Mouse (Mus musculus): ENCODE data around the gene Scn8a.

The Scn8a gene

GRCm38 (mm10) chr15:100884481-100884880 is 14.8 kb downstream of the Scn8a start:
- no peak for DNase-seq

- DNase-seq, result no peak
Measured at GRCm38 (mm10) chr15:100891962-100892361, 22.3 kb downstream of the Scn8a start.

GRCm38 (mm10) chr15:100896502-100896901 is 26.8 kb downstream of the Scn8a start:
- DNase-seq, result no peak

GRCm38 (mm10) chr15:100903811-100904210 is 34.2 kb downstream of the Scn8a start:
- no peak for DNase-seq

- peak; percentile 78 for DNase-seq
Measured at GRCm38 (mm10) chr15:100905006-100905405, 35.3 kb downstream of the Scn8a start.

GRCm38 (mm10) chr15:100905751-100906150 is 36.1 kb downstream of the Scn8a start:
- DNase-seq, result peak; percentile 4

GRCm38 (mm10) chr15:100908817-100909216 is 39.2 kb downstream of the Scn8a start:
- DNase-seq, result no peak

- DNase-seq, result no peak
Measured at GRCm38 (mm10) chr15:100909734-100910163, 40.1 kb downstream of the Scn8a start.

GRCm38 (mm10) chr15:100910381-100910841 is 40.8 kb downstream of the Scn8a start:
- no peak for DNase-seq

DNA sequence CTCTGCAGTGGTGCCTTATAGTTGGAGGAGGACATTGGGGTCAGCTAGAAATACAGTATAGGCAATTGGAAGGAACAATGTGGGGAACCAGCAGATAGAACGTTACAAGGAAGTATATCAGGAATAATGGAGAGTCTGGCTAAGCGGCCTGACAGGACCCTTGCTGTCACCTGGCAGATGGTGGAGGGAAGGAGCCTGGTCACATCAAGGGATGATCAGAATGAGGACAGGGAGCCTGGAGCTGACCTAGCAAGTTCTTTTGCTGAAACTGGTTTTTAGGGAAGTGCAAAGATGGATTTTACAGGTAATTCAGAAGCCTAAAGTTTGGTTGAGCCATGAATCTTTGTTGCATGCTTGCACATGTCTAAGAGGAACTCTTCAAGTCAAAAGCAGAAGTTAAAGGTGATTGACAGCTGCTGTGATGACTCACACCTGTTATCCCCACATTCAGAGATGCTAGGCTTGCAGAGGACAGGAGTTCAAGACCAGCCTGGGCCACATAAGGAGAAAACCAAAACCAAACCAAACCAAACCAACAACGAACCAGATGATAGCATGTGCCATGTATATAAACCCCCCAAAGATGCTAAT is 43.1 kb downstream of the Scn8a start:
- DNase-seq, result no peak

GRCm38 (mm10) chr15:100914734-100915242 is 45.1 kb downstream of the Scn8a start:
- DNase-seq, result peak; percentile 5

- no peak for DNase-seq
Measured at GRCm38 (mm10) chr15:100918046-100918445, 48.4 kb downstream of the Scn8a start.

DNA sequence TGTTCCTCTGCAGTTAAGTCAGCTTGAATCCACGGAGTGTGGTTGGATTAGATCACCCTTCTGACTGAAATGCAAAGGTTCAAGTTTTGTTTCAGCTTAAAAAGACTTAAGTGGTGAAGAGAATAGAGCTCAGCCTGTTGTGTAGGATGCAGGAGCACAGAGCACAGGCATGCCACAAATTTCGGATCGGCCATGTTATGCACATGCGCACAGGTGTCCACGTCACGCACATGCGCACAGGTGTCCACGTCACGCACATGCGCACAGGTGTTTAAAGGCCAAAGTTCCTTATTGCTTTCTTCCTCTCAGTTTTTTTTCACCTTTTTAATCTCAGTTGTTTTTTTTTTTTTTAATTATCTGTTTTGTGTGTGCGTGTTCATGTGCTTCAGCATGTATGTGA is 52.6 kb downstream of the Scn8a start:
- no peak for DNase-seq

- no peak for DNase-seq
Measured at GRCm38 (mm10) chr15:100923476-100923875, 53.8 kb downstream of the Scn8a start.

GRCm38 (mm10) chr15:100924941-100925340 is 55.3 kb downstream of the Scn8a start:
- no peak for DNase-seq

DNA sequence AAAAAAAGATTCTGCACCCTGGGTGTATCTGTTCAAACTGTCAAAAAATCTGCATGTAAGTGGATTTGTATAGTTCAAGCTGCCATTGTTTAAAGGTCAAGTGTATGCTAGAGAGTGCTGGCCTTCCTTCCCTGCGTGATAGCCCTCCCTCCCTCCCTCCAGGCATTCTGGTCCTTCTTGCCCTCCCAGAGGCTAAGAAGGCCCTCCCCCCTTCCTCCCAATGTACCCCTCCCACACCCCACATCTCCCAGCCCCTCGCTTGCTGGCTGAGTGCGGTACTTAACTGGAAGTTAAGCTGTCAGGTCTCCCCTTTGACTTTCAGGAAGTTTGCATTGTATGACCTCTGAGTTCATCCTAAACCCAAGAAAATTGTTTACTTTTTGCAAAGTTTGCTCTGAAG is 60.8 kb downstream of the Scn8a start:
- no peak for DNase-seq

DNA sequence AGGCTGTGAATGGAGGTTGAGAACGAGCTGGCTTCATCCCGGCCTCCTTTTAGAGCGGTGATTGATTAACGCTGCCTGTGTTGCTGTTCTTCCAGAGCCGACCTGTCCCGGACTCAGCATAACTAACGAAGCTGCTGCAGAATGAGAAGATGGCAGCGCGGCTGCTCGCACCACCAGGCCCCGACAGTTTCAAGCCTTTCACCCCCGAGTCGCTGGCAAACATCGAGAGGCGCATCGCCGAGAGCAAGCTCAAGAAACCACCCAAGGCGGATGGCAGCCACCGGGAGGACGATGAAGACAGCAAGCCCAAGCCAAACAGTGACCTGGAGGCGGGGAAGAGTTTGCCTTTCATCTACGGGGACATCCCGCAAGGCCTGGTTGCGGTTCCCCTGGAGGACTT is 66.5 kb downstream of the Scn8a start:
- DNase-seq, result no peak

GRCm38 (mm10) chr15:100948383-100948782 is 78.7 kb downstream of the Scn8a start:
- DNase-seq, result no peak

GRCm38 (mm10) chr15:100949169-100949568 is 79.5 kb downstream of the Scn8a start:
- DNase-seq, result no peak

DNA sequence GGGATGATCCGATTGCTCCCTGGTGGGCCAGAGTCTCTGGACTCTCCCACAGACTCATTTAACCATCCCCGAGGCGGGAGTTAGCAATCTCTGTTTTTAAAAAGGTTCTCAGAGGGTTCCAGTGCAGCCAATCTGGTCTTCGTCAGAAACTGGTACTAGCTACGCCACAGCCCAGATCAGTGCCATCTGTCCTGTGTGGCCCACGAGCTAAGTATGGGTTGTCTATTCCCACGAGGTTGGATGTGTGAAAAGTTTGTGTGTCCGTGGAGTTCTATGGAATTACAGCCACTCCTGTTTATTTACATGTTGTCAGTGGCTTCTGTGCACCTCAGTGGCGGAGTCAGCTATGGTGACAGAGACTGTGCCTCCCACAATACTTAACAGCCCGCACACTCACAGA is 81.8 kb downstream of the Scn8a start:
- no peak for DNase-seq

GRCm38 (mm10) chr15:100952292-100952691 is 82.6 kb downstream of the Scn8a start:
- DNase-seq, result no peak

DNA sequence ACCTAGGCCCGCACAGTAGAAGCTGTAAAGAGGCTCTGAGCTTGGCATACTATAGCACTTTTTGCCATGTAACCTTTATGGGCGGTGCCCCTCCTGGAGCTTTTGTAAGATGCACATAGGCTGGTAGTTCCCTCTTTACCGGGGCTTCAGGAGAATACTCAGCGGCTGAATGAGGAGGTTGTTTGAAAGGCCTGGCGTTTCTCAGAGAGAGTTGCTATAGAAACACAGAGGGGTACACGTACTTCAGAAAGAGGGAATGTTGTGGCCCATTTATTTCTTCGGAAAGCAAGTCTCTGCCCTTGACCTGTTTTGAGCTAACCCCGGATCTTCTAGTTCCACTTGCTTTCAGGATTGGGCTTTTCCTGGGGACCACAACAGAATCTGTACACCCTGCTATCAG is 83.2 kb downstream of the Scn8a start:
- DNase-seq, result no peak

- no peak for DNase-seq
Measured at GRCm38 (mm10) chr15:100953955-100954354, 84.3 kb downstream of the Scn8a start.

- DNase-seq, result no peak
Measured at GRCm38 (mm10) chr15:100954751-100955150, 85.1 kb downstream of the Scn8a start.

DNA sequence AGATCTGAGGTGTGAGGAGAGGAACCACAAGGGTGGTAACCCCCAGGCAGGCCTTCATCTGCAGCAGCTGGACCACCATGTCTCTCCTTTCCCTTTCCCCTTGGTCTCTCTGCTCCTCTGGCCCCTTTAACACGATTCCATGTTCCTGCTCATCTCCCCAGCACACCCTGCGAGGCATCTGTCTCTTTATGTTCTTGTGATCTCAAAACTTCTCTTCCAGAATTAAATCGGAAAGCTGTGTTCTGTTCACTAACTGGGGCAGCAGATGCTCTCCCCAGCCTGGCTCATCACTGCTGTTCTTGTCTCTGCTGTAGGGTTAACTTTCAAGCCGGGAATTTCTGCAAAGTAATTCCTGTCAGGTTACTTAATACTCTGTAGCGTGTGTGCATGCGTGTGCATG is 91.3 kb downstream of the Scn8a start:
- DNase-seq, result no peak

Data from thymus, postnatal 25 days (tissue).